Mouse (Mus musculus) large intestine, adult 2 months (tissue): ENCODE measurements around the gene Prss23. TPM values are rescaled to one million over a fixed set of nuclear protein-coding genes. Genes with fewer than 3 reads are reported as not detected.

ENCODE experiments used
- polyA plus RNA-seq: library from polyadenylated mRNA; depleted of rRNA; stranded (reverse); fragments of >200 nt; gene quantifications from 2 replicates; pipeline ENCODE4 v1.2.3, GENCODE M21; 2012; rRNA removed

The Prss23 gene
- polyA plus RNA-seq, 1 experiment: 189 TPM

Other genes starting within 250 kb of the Prss23 start
- gene Tmem135, start 123.0 kb downstream of the Prss23 start, polyA plus RNA-seq: 7.5 and 42.5 TPM in 2 replicates
- gene Fzd4, start 122.8 kb downstream of the Prss23 start, polyA plus RNA-seq: 2.1 and 3.8 TPM in 2 replicates
- gene Me3, start 105.2 kb upstream of the Prss23 start, polyA plus RNA-seq: 2.7 and 6.3 TPM in 2 replicates